Mouse (Mus musculus): ENCODE data around the gene Olfr960. TPM values are rescaled to one million over a fixed set of nuclear protein-coding genes. Genes with fewer than 3 reads are reported as not detected.

Olfr960 gene
- polyA plus RNA-seq, 1 experiment from 2014 or later: not detected

- H3K9ac ChIP-seq (ENCODE audit: low read depth, low read length): no peak overlapping the region
- 78% methylated on average over 2 of the region's 2 CpGs for WGBS (ENCODE audit: insufficient replicate concordance)
These were observed 48.5 kb downstream of the Olfr960 start for GRCm38 (mm10) chr9:39669723-39670122.

More at GRCm38 (mm10) chr9:39669723-39670122, 48.5 kb downstream of the Olfr960 start:
- Histone ChIP-seq H3K4me1 (ENCODE audit: control insufficient read depth, insufficient read depth, low read length) (no peaks in the 10 kb centered on the region), H3K27ac (ENCODE audit: low read depth, low read length) (no peak overlapping the region), H3K36me3 (ENCODE audit: control insufficient read depth, insufficient read depth, low read length) (no peaks in the 10 kb centered on the region), H3K9me3 (replicated peaks; ENCODE audit: control insufficient read depth, low read length) (no peaks in the 10 kb centered on the region), H3K27me3 (ENCODE audit: control insufficient read depth, insufficient read depth, low read length) (no peaks in the 10 kb centered on the region), H3K4me2 (no peak overlapping the region), H3K4me3 (ENCODE audit: low read depth, low read length) (no peak overlapping the region)
- ATAC-seq (replicated peaks; ENCODE audit: insufficient number of reproducible peaks, low FRiP score, low TSS enrichment): no peak

Other genes with a start within 250 kb of the Olfr960 start
- gene Olfr951, start 234.0 kb upstream of the Olfr960 start, polyA plus RNA-seq (2014; fragmentation: Nextera tagmentation; extraction: Ambion mirVana): not detected in 2 replicates
- gene Olfr952, start 194.2 kb upstream of the Olfr960 start, polyA plus RNA-seq (2014; fragmentation: Nextera tagmentation; extraction: Ambion mirVana): not detected in 2 replicates
- gene Olfr954, start 164.7 kb upstream of the Olfr960 start, polyA plus RNA-seq (2014; fragmentation: Nextera tagmentation; extraction: Ambion mirVana): not detected in 2 replicates
- gene Olfr955, start 149.4 kb upstream of the Olfr960 start, polyA plus RNA-seq (2014; fragmentation: Nextera tagmentation; extraction: Ambion mirVana): not detected in 2 replicates
- gene Olfr44, start 127.4 kb upstream of the Olfr960 start, polyA plus RNA-seq (2014; fragmentation: Nextera tagmentation; extraction: Ambion mirVana): not detected in 2 replicates
- gene Olfr957, start 105.6 kb upstream of the Olfr960 start, polyA plus RNA-seq (2014; fragmentation: Nextera tagmentation; extraction: Ambion mirVana): not detected in 2 replicates
- gene Olfr958, start 67.3 kb upstream of the Olfr960 start, polyA plus RNA-seq (2014; fragmentation: Nextera tagmentation; extraction: Ambion mirVana): not detected in 2 replicates
- not detected in 2 replicates for gene Olfr959, start 45.8 kb upstream of the Olfr960 start, polyA plus RNA-seq (2014; fragmentation: Nextera tagmentation; extraction: Ambion mirVana)
- gene AW551984, start 17.0 kb upstream of the Olfr960 start, polyA plus RNA-seq (2014; fragmentation: Nextera tagmentation; extraction: Ambion mirVana): 10.5 and 14.3 TPM in 2 replicates
- gene Olfr148, start 10.7 kb upstream of the Olfr960 start, polyA plus RNA-seq (2014; fragmentation: Nextera tagmentation; extraction: Ambion mirVana): not detected in 2 replicates
- gene Olfr961, start 23.7 kb downstream of the Olfr960 start, polyA plus RNA-seq (2014; fragmentation: Nextera tagmentation; extraction: Ambion mirVana): not detected in 2 replicates
- not detected in 2 replicates for gene Olfr963, start 45.8 kb downstream of the Olfr960 start, polyA plus RNA-seq (2014; fragmentation: Nextera tagmentation; extraction: Ambion mirVana)
- not detected in 2 replicates for gene Olfr149, start 85.7 kb downstream of the Olfr960 start, polyA plus RNA-seq (2014; fragmentation: Nextera tagmentation; extraction: Ambion mirVana)
- not detected in 2 replicates for gene Olfr965, start 90.0 kb downstream of the Olfr960 start, polyA plus RNA-seq (2014; fragmentation: Nextera tagmentation; extraction: Ambion mirVana)
- gene Olfr150, start 109.6 kb downstream of the Olfr960 start, polyA plus RNA-seq (2014; fragmentation: Nextera tagmentation; extraction: Ambion mirVana): not detected in 2 replicates
- gene Olfr967, start 124.9 kb downstream of the Olfr960 start, polyA plus RNA-seq (2014; fragmentation: Nextera tagmentation; extraction: Ambion mirVana): not detected in 2 replicates
- gene Olfr968, start 161.9 kb downstream of the Olfr960 start, polyA plus RNA-seq (2014; fragmentation: Nextera tagmentation; extraction: Ambion mirVana): not detected in 2 replicates
- gene Olfr969, start 169.6 kb downstream of the Olfr960 start, polyA plus RNA-seq (2014; fragmentation: Nextera tagmentation; extraction: Ambion mirVana): not detected in 2 replicates
- not detected in 2 replicates for gene Olfr970, start 187.5 kb downstream of the Olfr960 start, polyA plus RNA-seq (2014; fragmentation: Nextera tagmentation; extraction: Ambion mirVana)
- gene Olfr971, start 215.5 kb downstream of the Olfr960 start, polyA plus RNA-seq (2014; fragmentation: Nextera tagmentation; extraction: Ambion mirVana): not detected in 2 replicates
- not detected in 2 replicates for gene Olfr972, start 245.0 kb downstream of the Olfr960 start, polyA plus RNA-seq (2014; fragmentation: Nextera tagmentation; extraction: Ambion mirVana)

Measured in heart, embryonic 11.5 days (tissue).